Mouse (Mus musculus) liver, embryonic 13.5 days (tissue): ENCODE measurements at regions not wholly inside any gene's neighbourhood (a gene's known extent, or its start where the extent isn't known, plus 50 kb on each side); places are given as distances from the start of the nearest gene placed in this dataset.

ENCODE experiments used
- ATAC-seq: fragments of 200-750 bp; cut with Nextera tagmentation; 2 replicates; pipeline ENCODE4 v1.8.0; 2017; ENCODE audit warnings: low read depth, mild to moderate bottlenecking, moderate number of reproducible peaks, moderate library complexity
- DNase-seq: peaks from one replicate; pipeline ENCODE4 v3.0.0; 2022
- H3K27ac ChIP-seq: fragments of 300-500 bp; sonication (generic); 2 replicates; pipeline ENCODE4 v1.5.1; 2015; ENCODE audit warnings: moderate library complexity, mild to moderate bottlenecking, inconsistent platforms
- H3K27me3 ChIP-seq: fragments of 300-500 bp; sonication (generic); 2 replicates; pipeline ENCODE4 v1.6.1; 2015; ENCODE audit warnings: mild to moderate bottlenecking, inconsistent platforms
- H3K36me3 ChIP-seq: fragments of 300-500 bp; sonication (generic); 2 replicates; pipeline ENCODE4 v1.6.1; 2015; ENCODE audit warnings: mild to moderate bottlenecking, inconsistent platforms
- H3K4me1 ChIP-seq: fragments of 300-500 bp; sonication (generic); replicated peaks from 2 replicates; pipeline ENCODE4 v1.6.1; 2015; ENCODE audit warnings: inconsistent platforms
- H3K4me2 ChIP-seq: fragments of 300-500 bp; sonication (generic); 2 replicates; pipeline ENCODE4 v1.6.1; 2015; ENCODE audit warnings: inconsistent platforms, mild to moderate bottlenecking, moderate library complexity
- H3K4me3 ChIP-seq: fragments of 300-500 bp; sonication (generic); replicated peaks from 2 replicates; pipeline ENCODE4 v1.5.1; 2015; ENCODE audit warnings: mild to moderate bottlenecking, inconsistent platforms
- H3K9ac ChIP-seq: fragments of 300-500 bp; sonication (generic); 2 replicates; pipeline ENCODE4 v1.6.1; 2015; ENCODE audit warnings: mild to moderate bottlenecking, inconsistent platforms
- H3K9me3 ChIP-seq: fragments of 300-500 bp; sonication (generic); replicated peaks from 2 replicates; pipeline ENCODE4 v1.6.1; 2016; ENCODE audit warnings: inconsistent platforms
- WGBS: fragments of 180-500 bp; shearing (Covaris S2); methylation state at CpG from one replicate; pipeline ENCODE4 v1.1.7; 2015; ENCODE audit not compliant: insufficient replicate concordance; 5-methylcytosine and 5-hydroxymethylcytosine counted together

DNA sequence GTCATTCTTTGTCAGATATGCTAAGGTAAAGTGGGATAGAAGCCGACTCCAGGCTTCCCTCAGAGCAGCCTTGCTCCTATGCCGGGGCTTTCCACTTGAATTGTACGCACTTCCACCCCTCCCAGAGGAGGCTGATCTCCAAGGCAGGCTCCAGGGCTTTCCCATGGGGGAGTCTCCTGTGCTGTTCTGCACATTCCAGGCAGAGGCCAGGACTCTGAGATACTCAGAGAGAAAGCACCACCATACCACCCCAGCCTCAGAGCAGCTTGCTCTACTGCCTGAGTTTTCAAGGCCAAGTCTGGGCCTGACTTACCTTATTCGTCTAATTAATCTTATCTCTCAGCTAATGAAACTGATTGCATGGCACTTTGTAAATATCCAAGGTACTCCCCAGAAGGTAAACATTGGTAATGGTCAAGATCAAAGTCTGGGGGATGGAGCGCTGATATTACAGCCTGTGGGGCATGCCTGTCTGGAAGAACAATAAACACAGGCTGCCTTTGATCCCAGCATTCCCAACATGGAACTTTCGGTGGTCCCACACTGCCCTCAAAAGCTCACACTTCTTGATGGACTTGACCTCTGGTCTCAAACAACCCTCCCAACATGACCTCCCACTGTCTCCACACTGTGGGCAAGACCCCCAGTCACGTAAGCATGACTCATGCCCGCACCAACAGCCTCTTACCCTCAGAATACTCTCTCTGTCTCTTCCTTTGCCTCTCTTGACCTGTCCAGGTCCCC lies 111.6 kb upstream of the Nfe2l3 start:
- no peak for DNase-seq
- H3K4me3 ChIP-seq = no peak overlapping the region
- no peak overlapping the region for H3K4me2 ChIP-seq
- 47% methylated on average over 8 of the region's 8 CpGs for WGBS
- no peaks in the 10 kb centered on the region for H3K27me3 ChIP-seq
- no peaks in the 10 kb centered on the region for H3K9me3 ChIP-seq
- no peak overlapping the region for H3K27ac ChIP-seq
- H3K9ac ChIP-seq = no peak overlapping the region
- no peak for ATAC-seq
- H3K4me1 ChIP-seq = no peaks in the 10 kb centered on the region
- H3K36me3 ChIP-seq = no peaks in the 10 kb centered on the region

DNA sequence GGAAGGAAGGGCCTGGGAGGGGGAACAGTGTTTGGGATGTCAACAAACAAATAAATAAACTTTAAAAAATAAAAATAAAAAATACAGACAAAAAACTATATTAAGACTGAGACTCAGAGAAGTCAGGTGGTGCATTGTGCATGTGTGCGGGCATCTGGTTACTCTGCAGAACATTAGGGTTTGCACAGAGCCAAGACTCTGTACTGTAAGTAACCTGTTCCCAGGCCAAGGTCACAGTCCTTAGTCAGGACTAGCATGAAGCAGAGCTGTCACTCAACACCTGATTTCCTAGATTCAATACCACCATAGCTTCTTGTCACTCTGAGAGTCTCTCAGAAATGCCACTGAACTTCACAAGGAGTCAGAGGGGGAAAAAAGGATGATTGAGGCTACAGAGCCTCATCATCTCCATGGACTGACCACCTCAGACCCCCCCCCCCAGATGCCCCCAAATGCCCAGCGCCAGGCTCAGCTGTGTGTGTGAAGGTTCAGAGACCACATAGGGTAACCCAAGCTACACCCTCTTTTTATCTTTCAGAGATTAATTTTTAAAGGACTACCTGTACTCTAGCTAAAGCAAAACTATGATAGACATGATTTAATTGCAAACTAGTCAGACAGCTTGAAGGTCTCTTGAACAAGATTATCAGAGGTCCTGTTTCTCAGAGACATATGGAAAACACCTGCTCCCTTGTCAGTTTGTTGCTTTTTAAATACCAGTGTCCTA lies 106.2 kb upstream of the Nfe2l3 start:
- Histone ChIP-seq H3K27me3 (no peaks in the 10 kb centered on the region), H3K36me3 (no peaks in the 10 kb centered on the region), H3K4me2 (no peak overlapping the region), H3K9ac (no peak overlapping the region), H3K9me3 (no peaks in the 10 kb centered on the region), H3K4me3 (no peak overlapping the region), H3K27ac (no peak overlapping the region), H3K4me1 (no peaks in the 10 kb centered on the region)
- DNase-seq (no peak), ATAC-seq (no peak)
- 67% methylated on average over 2 of the region's 2 CpGs for WGBS

DNA sequence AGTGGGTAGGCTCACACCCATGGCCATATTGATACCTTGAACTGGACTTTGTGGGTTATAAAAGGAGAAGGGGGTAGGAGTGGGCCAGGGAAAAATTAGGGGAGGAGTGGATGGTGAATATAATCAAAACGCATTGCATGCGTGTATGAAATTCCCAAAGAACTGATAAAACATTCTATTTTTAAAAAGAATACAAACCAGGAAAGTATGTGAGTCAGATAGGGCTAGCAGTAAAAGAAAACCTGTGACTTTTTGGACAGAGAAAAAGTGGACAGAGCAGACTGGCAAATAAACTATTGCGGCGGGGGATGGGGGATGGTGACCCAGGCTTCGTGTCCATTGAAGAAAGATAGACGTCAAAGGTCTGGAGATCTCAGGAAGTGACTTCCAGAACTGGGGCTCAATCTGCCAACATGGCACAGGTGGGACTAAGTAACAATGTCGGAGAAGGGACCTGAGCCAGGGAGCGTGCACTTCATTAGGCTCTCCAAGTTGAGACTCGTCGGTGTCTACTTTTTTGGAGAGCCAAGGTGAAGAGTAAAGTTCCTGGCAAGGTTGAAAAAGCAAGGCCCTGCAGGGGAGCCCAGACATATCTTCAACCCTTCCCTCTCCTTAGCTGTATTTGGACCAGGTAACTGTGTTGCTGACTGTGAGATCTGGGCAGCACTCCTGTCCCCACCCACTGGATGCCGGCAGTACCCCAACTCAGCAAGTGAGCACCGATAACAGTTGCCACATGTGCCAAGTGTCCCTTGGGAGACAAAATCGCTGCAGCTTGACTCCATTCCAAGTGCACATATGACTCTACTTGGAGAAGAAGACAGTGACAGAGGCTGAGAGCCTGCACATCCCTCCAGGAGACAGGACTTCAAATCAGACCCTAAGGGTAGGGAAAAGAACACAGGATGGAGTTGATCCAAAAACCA lies 103.1 kb upstream of the Nfe2l3 start:
- H3K9me3 ChIP-seq = no peaks in the 10 kb centered on the region
- 70% methylated on average over 13 of the region's 13 CpGs for WGBS
- H3K4me1 ChIP-seq = no peaks in the 10 kb centered on the region
- 0 out of 2 replicates have a peak, but pooled peaks cover 3% of the 10 kb centered on the region for H3K27me3 ChIP-seq
- no peak for DNase-seq
- H3K4me3 ChIP-seq = no peak overlapping the region
- H3K36me3 ChIP-seq = no peaks in the 10 kb centered on the region
- H3K4me2 ChIP-seq = no peak overlapping the region
- H3K27ac ChIP-seq = no peak overlapping the region
- no peak overlapping the region for H3K9ac ChIP-seq
- no peak for ATAC-seq

DNA sequence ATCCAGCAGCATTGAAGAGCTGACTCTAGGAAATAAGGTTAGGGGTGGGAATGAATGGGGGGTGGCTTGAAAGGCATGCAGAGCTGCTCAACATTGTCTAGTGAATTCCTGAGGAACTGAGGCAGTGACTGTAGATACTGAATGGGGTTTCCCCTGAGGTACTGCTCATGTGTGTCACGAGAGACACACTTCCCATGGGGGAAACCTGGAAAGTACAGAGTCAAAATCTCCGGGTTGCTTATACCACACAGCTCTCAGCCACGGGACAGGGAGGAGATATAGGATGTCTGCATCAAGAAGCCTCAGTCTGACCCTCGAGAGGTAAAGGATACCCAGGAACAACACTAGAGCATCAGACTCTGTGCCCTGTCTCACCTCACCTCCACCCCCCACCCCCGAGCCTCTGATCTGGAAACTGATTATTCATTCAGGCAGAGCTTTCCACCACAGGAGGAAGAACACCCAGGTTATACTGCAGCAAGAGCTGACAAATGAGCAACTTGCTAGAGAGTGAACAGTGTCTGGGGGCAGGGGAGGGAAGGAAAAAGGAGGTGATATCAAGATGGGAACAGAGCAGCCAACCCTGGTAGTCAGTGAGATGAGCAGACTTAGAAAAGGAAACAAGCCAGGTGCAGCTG lies 102.3 kb upstream of the Nfe2l3 start:
- Histone ChIP-seq H3K27ac (no peak overlapping the region), H3K27me3 (0 out of 2 replicates have a peak, but pooled peaks cover 3% of the 10 kb centered on the region), H3K4me2 (no peak overlapping the region), H3K9ac (no peak overlapping the region), H3K4me1 (no peaks in the 10 kb centered on the region), H3K36me3 (no peaks in the 10 kb centered on the region), H3K4me3 (no peak overlapping the region), H3K9me3 (no peaks in the 10 kb centered on the region)
- DNase-seq (no peak), ATAC-seq (no peak)
- 23% methylated on average over 5 of the region's 5 CpGs for WGBS

DNA sequence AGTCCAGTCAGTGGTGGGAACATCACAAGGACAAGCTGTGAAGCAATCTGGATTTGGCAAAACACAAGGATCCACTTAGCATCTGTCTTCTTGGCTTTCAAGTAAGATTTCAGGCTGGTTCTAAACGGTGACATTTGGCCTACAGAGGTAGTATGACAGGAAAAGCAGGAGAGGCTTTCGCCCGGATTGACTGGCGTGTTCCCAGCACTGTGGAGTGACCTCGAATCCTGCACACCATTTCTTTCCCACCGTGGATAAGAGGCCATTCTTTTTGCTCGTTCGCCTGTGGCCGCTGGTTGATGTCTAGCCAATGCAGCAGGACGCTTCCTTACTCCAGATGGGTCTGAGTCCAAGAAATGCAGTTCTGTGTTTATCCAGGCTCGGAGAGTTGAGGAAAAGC lies 99.6 kb upstream of the Nfe2l3 start:
- H3K4me2 ChIP-seq = no peak overlapping the region
- DNase-seq = no peak
- no peak overlapping the region for H3K27ac ChIP-seq

DNA sequence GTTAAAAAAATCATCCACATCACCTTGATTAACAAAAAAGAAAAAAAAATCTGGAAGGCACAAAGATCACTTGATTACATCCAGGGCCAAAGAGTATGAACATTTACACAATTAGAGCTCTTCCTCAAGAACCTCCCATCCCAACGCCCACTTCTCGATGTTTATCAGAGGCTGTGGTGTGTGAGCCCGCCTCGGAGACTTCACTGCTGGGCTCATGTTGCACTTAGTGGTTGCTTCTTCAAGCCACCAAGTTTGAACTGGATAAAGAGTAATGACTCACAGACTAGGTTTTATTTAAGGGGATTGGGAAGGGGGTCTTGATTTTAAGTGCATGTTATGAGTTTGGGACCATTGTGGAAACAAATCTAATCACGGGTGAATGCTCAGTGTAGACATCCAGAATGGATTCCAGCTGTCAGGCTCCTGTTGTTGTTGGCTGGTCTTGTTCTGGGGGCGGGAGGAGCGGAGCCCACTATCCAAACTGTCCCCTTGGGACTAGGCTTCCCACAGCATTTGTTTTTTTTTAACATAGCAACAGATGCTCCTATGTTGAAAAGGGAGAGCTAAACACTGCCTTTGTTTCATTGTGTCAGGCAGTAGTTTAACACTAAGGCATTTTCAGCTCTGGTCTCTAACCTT lies 98.6 kb upstream of the Nfe2l3 start:
- ATAC-seq (no peak), DNase-seq (no peak)
- H3K9me3 ChIP-seq = no peaks in the 10 kb centered on the region
- H3K9ac ChIP-seq = no peak overlapping the region
- WGBS = 42% methylated on average over 7 of the region's 7 CpGs
- H3K36me3 ChIP-seq = no peaks in the 10 kb centered on the region
- no peak overlapping the region for H3K4me2 ChIP-seq
- no peaks in the 10 kb centered on the region for H3K4me1 ChIP-seq
- H3K27me3 ChIP-seq = 0 out of 2 replicates have a peak, but pooled peaks cover 3% of the 10 kb centered on the region
- H3K4me3 ChIP-seq = no peak overlapping the region
- no peak overlapping the region for H3K27ac ChIP-seq

More for the DNA sequence above, 99.6 kb upstream of the Nfe2l3 start:
- no peaks in the 10 kb centered on the region for H3K4me1 ChIP-seq
- H3K9ac ChIP-seq = no peak overlapping the region
- H3K27me3 ChIP-seq = 0 out of 2 replicates have a peak, but pooled peaks cover 3% of the 10 kb centered on the region
- 70% methylated on average over 11 of the region's 11 CpGs for WGBS
- no peak overlapping the region for H3K4me3 ChIP-seq
- H3K9me3 ChIP-seq = no peaks in the 10 kb centered on the region
- H3K36me3 ChIP-seq = no peaks in the 10 kb centered on the region
- no peak for ATAC-seq

DNA sequence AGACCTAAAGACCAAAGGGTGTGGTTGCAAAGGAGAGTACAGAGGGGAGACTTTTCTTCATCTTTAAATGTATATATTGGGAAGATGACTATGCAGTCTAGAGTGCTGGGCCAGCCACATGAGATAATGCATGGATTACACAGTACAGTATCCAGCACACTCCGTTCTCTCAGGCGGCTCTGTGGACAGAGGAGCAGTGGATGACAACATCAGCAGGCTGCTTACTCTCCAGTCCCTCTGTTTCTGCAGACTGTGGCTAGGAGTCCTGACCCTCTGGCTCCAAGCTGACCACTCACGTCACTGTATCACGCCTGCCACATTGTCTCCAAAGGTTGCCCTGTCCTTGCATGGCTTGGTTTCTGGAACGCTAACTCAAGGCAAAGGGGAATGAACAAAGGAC lies 97.2 kb upstream of the Nfe2l3 start:
- Histone ChIP-seq H3K4me2 (no peak overlapping the region), H3K4me3 (no peak overlapping the region), H3K4me1 (no peaks in the 10 kb centered on the region), H3K9me3 (no peaks in the 10 kb centered on the region), H3K9ac (no peak overlapping the region), H3K36me3 (no peaks in the 10 kb centered on the region), H3K27ac (no peak overlapping the region), H3K27me3 (0 out of 2 replicates have a peak, but pooled peaks cover 3% of the 10 kb centered on the region)
- DNase-seq (no peak), ATAC-seq (no peak)
- 82% methylated on average over 5 of the region's 5 CpGs for WGBS

DNA sequence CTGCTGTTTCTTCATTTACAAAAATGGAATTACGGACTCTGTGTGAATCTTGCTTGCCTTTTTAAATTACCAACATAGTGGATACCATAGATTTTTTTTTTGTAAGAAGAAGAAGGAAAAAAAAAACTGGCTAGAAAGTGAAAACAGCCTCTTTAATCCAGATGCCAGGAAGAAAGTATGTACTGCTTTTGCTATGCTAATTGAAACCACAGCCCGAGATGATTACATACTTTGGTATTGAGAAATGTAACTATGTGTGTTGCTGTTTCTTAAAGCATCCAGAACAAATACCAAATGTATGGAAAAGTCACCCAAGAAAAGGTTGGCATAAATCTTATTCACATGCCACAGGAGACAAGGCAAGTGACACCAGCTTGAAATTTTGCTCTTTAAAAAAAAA lies 93.2 kb upstream of the Nfe2l3 start:
- Histone ChIP-seq H3K4me3 (no peak overlapping the region), H3K9me3 (no peaks in the 10 kb centered on the region), H3K4me2 (no peak overlapping the region), H3K27ac (no peak overlapping the region), H3K9ac (no peak overlapping the region), H3K36me3 (no peaks in the 10 kb centered on the region), H3K27me3 (no peaks in the 10 kb centered on the region), H3K4me1 (no peaks in the 10 kb centered on the region)
- ATAC-seq (no peak), DNase-seq (no peak)
- 60% methylated on average over 2 of the region's 2 CpGs for WGBS

DNA sequence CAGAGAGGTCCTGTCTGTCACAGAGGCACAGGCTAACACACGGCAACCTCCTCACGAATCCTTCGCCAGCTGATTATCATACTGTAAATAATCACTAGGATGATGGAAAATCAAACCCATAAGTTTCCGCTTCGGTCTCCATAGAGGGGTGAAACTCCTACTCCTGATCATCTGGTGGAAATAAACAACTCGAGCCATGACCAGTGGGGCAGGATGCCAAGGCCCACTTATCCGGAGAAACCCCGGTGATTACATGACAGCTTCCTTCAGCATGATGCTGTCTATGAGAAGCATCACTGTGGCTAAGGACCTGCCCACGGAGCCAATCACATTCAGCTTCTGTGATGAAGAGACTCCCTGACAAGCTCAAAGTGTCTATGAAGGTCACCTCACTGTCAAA lies 84.7 kb upstream of the Nfe2l3 start:
- no peaks in the 10 kb centered on the region for H3K36me3 ChIP-seq
- no peaks in the 10 kb centered on the region for H3K4me1 ChIP-seq
- 75% methylated on average over 9 of the region's 9 CpGs for WGBS
- no peak overlapping the region for H3K9ac ChIP-seq
- no peaks in the 10 kb centered on the region for H3K9me3 ChIP-seq
- no peak overlapping the region for H3K4me2 ChIP-seq
- DNase-seq (no peak), ATAC-seq (no peak)
- no peaks in the 10 kb centered on the region for H3K27me3 ChIP-seq
- no peak overlapping the region for H3K27ac ChIP-seq
- H3K4me3 ChIP-seq = no peak overlapping the region

DNA sequence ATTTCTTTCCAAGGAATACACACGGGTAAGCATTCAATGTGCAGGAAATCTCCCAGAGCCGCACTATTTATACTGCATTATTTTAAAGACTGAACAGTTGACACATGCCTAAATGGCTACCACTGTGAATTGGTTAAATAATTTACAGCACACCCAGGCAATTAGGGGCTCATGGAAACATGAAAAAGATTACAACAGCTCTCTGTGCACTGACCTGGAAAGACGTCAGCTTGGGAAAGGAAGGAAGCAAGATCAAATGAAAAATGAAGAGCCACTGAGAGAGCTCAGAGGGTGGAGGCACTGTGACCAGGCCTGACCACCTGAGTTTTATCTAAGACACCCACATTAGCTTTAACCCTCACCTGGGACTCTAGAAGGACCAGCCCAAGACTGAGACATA lies 82.7 kb upstream of the Nfe2l3 start:
- ATAC-seq (no peak), DNase-seq (no peak)
- H3K9ac ChIP-seq = no peak overlapping the region
- 59% methylated on average over 3 of the region's 3 CpGs for WGBS
- no peaks in the 10 kb centered on the region for H3K9me3 ChIP-seq
- H3K4me1 ChIP-seq = no peaks in the 10 kb centered on the region
- H3K27ac ChIP-seq = no peak overlapping the region
- no peak overlapping the region for H3K4me3 ChIP-seq
- H3K27me3 ChIP-seq = no peaks in the 10 kb centered on the region
- H3K4me2 ChIP-seq = no peak overlapping the region
- no peaks in the 10 kb centered on the region for H3K36me3 ChIP-seq
